Mouse (Mus musculus) layer of hippocampus, postnatal 14 days (tissue): ENCODE results near the gene Kctd11. TPM values are rescaled to one million over a fixed set of nuclear protein-coding genes. Genes with fewer than 3 reads are reported as not detected.
"Not testable (repeated sequence)": the region's sequence is repeated elsewhere in the genome, so short reads cannot be mapped to it uniquely, and the experiment has no call there.

Experiments
- DNase-seq, 2 experiments: peaks; one replicate each; pipeline ENCODE4 v3.0.0; 2021 to 2022; ENCODE audit warnings: low spot score in 2 of 2, mixed read lengths in 1 of 2
- long read RNA-seq, 2 experiments: library from polyadenylated mRNA; stranded (forward); transcript quantifications; one replicate each; pipeline ENCODE4 v2.0.0; 2021
- total RNA-seq, 2 experiments: library from RNA; stranded (reverse); gene quantifications; 2 replicates each; pipeline ENCODE4 v1.2.3; 2021

The Kctd11 gene
- 1 to 10 TPM; 1.1 to 1.2 TPM for total RNA-seq
- long read RNA-seq, experiment 1, result 0 reads
- long read RNA-seq, experiment 2, partial matches to known transcripts, result 0 of 2 reads
- long read RNA-seq, experiment 2, other reads (novel, unspliced or antisense), result 0 of 2 reads

- DNase-seq, result peak; percentile 57 to 72
Measured at GRCm38 (mm10) chr11:69880853-69881603, at the start of gene Kctd11. Gene Kctd11, minus strand, starts transcription at chr11:69881406.

- not testable (repeated sequence) for DNase-seq
Measured at GRCm38 (mm10) chr11:69930176-69930575, 49.0 kb upstream of the Kctd11 start.

DNA sequence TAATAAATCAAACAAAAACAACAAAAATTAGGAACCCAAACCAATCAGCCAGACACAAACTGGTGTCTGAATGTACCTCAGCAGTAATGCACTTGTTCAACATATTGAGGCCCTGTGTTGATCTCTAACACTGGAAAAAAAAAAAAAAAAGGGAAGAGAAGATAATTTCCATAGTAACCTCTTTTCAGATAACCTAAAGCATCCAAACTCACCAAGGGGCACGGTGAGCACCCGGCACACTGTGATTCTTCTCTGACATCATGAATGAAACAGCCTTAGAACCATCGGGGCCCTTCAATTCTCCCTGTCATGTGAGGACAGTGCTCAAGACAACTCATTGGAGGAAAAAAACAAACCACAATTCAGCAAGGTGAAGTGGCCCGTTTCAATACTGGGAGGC, 48.5 kb upstream of the Kctd11 start:
- DNase-seq, result no peak

- no peak for DNase-seq
Measured at GRCm38 (mm10) chr11:69927501-69927900, 46.3 kb upstream of the Kctd11 start.

DNA sequence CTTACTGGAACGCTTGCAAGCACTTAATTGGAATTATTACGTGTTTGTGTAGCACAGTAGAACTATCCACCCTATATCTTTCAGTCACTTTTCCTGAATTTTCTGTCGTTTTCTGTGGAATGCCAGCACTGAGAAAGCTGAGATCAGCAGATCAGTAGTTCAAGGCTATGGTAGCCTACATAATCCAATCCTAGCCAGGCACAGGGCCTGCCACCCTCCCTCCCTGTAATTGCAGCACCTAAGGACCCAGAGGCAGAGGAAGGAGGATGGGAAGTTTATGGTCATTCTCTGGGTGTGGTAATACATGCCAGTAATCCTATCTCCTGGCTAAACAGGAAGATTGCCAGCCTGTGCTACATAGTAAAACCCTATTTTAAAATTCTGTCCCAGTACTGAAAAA, 41.6 kb upstream of the Kctd11 start:
- DNase-seq, result no peak

- DNase-seq, result no peak
Measured at GRCm38 (mm10) chr11:69922012-69922756, 41.0 kb upstream of the Kctd11 start.

- DNase-seq, result peak; percentile 100
Measured at GRCm38 (mm10) chr11:69921114-69922011, 40.2 kb upstream of the Kctd11 start, which contains the start of gene Eif5a. Gene Eif5a, minus strand, starts transcription at chr11:69921958.

- no peak for DNase-seq
Measured at GRCm38 (mm10) chr11:69920266-69921031, 39.2 kb upstream of the Kctd11 start.

- peak; percentile 53 to 63 for DNase-seq
Measured at GRCm38 (mm10) chr11:69919661-69920265, 38.6 kb upstream of the Kctd11 start.

GRCm38 (mm10) chr11:69919053-69919452, 37.8 kb upstream of the Kctd11 start:
- DNase-seq, result no peak

GRCm38 (mm10) chr11:69918118-69918517, 36.9 kb upstream of the Kctd11 start:
- DNase-seq, result no peak

DNA sequence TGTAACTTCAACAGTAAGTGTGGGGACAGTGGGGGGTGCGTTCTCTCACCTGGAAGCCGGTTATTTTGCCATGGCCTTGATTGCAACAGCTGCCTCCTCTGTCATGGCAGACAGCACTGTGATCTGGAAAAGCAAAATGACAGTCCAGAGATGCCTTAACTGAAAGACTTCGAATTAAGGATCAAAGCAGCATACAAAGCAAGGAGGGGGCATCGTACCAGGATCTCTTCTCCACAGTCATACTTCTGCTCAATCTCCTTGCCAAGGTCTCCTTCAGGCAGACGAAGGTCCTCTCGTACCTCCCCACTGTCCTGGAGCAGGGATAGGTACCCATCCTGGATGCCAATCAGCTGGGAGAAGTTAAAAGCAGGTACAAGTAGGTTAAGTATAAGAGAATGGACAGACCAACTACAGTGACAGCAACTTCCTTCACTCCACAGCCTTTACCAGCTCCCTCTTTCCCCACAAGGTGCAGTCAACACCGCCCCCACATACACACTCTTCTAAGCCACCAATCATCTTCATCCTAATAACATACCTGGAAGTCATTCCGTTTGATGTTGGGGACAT, 36.3 kb upstream of the Kctd11 start:
- no peak for DNase-seq

GRCm38 (mm10) chr11:69916652-69917378, 35.6 kb upstream of the Kctd11 start:
- not testable (repeated sequence) for DNase-seq

DNA sequence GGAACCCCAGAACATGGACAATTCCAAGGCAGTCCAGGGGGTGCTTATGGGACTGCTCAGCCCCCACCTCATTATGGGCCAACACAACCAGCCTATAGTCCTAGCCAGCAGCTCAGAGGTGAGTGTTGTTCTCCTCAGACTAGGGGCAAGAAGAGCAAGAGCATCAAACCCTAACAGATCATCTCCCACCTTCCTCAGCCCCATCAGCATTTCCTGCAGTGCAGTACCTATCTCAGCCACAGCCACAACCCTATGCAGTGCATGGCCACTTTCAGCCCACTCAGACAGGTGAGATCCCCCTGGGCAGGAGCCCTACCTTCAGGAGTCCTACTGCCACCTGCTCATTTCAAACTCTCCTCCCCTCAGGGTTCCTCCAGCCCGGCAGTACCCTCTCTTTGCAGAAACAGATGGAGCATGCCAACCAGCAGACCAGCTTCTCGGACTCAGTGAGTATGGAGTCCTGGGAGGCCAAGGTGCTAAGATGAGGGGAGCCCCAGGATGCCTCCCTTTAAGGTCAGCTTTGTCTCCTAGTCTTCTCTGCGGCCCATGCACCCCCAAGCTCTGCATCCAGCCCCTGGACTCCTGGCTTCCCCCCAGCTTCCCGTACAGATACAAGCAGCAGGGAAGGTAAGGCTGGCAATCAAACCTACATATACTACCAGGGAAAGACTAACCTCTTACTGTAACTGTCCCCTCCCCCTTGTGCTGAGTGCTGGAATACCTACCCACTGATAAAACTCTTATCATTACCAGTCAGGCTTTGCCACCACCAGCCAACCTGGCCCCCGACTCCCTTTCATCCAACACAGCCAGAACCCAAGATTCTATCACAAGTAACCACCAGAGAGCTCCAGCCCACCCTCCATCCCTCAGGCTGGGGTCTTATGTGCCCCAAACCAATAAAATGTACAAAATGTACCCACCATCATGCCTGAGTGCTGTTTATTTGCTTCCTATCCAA, 34.7 kb upstream of the Kctd11 start:
- DNase-seq, result no peak

- no peak for DNase-seq
Measured at GRCm38 (mm10) chr11:69914917-69915430, 33.8 kb upstream of the Kctd11 start.

- no peak for DNase-seq
Measured at GRCm38 (mm10) chr11:69914372-69914764, 33.2 kb upstream of the Kctd11 start.

DNA sequence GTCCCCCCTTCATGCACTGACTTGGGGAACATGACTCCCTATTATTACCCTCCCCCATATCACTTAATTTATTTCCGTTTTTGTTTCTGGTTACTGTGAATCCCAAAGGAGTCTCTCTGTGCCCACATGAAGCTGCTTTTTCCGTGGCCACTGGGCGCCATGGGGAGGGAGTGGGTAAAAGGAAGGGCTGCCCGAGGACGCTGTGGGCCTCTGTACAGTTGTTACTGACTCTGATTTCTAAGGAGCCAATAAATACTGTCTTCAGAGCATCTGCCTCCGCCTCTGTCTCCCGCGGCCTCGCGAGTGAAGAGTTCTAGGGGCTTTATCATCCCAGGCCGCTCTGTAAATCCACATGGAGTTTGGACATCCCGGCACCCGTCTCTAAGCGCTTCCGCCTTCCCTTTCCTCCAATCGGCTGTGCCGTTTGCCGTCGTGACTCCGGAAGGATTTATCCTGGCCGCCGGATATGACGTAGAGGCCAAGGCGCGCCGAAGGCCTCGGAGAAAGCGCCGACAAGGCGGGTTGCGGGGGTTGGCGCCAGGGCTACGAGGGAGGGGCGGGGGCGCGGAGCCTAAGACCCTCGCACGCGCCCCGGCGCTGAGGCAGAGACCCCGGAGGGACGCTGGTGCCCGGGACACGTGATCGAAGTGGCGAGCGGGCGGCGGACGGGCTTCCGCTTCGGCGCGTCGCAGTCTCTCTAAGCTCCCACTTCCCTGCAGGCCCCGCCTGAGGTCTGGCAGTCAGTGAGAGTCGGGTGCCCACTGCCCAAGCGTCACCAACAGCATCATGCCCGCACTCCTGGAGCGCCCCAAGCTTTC, 32.6 kb upstream of the Kctd11 start, which contains the start of gene Gps2:
Gps2 (plus strand) TSS at position 335 of the 818 bp plus-strand sequence.
- peak; percentile 93 to 95 for DNase-seq
